Mouse (Mus musculus): Measurements from ENCODE around the gene Zcrb1.
A peak's percentile ranks its signal among the peaks of the same experiment; 100 is the strongest.
"Not testable (repeated sequence)": the region's sequence is repeated elsewhere in the genome, so short reads cannot be mapped to it uniquely, and the experiment has no call there.

Gene Zcrb1

DNA sequence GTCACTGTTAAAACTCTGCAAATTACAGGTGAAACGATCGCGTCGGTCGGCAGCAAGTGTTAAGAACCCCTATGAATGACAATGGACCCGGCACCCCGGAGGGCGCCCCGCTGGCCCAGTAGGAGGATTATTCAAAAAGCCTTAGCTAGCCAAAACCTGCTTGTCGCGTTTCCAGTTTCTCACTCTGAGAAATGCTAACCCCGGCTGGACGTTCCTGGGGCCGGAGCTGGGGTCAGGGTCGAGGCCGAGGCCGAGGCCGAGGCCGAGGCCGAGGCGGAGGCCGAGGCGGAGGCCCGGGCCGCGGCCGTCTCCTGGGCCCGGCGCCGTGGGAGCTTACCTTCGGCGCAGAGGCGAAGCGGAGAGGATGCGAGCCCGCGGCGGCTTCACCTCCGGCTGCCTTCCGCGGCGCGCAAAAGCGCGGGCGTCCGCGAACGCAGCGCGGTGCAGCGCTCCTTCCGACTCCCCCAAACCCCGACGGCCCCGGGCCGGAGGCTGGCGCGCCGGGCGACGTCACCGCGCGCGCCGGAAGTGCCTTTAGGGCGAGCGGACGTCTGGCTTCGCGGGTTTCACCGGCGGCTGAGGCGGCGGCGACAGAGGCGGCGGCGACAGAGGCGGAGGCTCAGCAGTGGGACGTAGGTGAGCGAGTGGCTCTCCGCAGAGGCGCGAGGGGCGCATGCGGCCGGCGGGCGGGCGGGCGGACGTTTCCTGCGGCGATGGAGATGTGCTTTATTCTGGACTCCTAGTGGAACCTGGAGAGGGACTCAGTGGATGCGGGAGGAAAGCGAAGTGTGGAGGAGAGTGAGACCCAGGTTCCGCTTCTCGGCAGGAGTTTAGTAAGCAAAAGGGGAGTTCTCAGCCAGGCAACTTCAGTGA lies at the start of gene Zcrb1, which contains the start of gene Pphln1:
Gene Zcrb1 (minus strand): TSS at position 509 of the 873 bp plus-strand sequence.
Gene Pphln1 (plus strand): TSS at position 525 of the 873 bp plus-strand sequence.
- DNase-seq (ENCODE audit: low read depth, low spot score): peak; percentile 95

DNA sequence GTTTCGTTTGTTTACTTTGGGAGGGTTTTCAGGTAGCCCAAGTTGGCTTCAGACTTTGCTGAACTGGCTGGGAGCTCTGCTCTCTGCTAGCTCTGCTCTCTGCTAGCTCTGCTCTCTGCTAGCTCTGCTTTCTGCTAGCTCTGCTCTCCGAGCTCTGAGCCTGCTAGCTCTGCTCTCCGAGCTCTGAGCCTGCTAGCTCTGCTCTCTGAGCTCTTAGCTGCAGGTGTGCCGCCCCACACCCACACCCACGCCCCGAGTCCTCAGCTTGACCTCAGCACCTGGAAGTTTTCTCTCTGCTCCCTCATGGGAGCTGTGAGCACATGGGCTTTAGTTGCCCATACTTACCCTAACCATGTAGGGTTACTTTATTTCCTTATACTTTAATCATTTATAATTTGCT lies 45.5 kb upstream of the Zcrb1 start:
- no peak for DNase-seq (ENCODE audit: low read depth, low spot score)

DNA sequence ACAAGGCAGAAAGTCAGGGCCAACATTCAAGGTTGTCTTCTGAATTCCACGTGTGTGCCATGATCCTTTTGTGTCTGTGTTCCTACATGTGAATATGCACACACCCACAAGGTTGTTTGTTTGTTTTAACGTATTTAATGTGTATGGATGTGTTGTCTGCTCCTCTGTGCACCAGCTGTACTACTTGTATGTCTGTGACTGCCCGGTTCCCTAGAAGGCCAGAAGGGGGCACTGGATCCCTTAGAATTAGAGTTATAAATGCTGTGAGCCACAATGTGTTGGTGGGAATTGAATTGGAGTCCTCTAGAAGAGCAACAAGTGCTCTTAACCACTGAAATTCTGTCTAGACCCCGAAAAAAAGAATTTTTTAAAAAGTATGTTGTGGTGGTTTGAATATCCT lies 44.1 kb upstream of the Zcrb1 start:
- DNase-seq (ENCODE audit: low read depth, low spot score): no peak

DNA sequence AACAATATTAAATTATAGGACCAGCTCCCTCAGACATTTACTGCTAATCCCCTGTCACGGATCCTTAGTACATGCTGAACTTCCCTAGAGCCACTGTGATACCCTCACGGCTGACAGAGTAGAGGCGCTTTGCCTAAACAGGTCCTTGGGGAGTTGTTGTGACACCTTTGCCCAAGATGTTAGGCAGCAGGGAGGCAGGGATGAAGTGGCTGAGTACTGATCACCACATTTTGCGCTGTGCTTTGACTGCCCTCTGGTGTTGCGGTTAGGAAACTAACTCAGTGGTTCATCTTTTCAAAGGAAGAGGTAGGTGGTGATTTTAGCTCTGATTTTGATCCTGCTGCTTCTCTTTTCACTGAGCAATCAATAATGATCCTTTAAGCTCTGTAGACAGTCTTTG lies 40.5 kb upstream of the Zcrb1 start:
- DNase-seq (ENCODE audit: low read depth, low spot score): peak; percentile 51

DNA sequence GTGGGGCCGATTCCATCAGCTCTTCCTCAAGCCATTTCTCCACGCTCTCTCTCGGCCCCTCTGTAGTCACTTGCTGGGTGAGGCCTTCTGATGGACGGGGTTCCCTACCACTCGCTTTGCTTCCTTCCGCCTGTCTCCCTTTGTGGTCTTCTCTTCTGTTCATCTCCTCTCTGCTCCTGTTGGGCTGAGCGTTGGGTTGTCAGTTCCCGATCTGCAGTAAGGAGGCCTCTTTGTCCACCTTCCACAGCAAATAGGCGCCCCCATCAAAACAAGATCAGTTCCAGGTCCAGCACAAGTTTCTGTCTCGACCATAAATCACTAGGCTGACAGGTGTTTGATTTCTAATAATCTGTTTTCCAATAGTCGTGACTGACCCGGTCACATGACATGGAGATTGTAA lies 37.9 kb upstream of the Zcrb1 start:
- no peak for DNase-seq (ENCODE audit: low read depth, low spot score)

DNA sequence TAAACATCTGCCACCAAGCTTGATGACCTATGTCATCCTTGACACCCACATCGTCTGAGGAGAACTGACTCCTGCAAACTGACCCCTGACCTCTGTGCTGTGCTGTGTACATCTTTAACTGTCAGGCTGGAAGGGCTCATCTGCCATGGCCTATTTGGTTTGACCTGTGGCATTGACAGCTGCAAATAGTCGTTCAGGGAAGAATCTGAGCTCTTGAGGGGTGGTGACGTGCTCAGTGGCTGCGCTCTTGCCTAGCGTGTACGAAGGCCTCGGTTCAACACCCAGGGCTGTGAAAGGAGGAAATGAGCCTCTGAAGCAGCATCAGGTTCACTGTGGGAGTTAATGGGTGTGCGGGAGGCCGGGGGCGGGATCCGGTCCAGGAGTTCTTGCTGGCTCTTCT lies 35.7 kb upstream of the Zcrb1 start:
- DNase-seq (ENCODE audit: low read depth, low spot score): no peak

DNA sequence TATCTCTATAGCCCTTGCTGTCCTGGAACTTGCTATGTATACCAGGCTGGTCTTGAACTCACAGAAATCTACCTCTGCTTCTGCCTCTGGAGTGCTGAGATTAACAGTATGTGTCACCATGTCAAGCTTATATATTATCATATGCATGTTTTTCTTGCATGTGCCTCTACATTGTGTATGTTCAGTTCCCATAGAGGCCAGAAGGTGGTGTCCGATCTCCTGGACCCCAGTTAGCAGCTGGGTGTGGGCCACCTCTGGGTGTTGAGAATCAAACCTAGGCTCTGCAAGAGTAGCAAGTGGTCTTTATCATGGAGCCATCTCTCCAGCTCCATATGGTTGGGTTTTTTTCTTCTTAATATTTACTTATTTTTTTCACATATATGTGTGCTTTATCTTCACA lies 24.4 kb upstream of the Zcrb1 start:
- no peak for DNase-seq (ENCODE audit: low read depth, low spot score)

DNA sequence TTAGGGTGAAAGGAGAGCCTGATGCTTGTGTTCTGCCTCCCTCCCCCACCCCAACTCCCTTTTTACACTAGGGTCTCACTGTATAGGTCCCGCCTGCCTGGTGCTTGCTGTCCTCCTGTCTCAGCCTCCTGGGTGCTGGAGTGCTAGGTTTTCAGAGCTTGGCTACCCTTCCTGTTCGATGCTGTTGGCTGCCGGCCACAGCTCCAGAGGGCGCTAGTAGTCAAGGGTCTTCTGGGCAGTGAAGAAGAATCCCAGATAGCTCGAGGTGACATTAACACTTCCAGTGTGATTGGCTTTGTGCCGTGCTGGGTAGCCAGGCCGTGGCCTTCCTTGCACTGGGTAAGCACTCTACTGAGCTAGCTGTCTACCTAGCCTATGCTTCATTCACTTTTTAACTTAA lies 22.5 kb upstream of the Zcrb1 start:
- no peak for DNase-seq (ENCODE audit: low read depth, low spot score)

DNA sequence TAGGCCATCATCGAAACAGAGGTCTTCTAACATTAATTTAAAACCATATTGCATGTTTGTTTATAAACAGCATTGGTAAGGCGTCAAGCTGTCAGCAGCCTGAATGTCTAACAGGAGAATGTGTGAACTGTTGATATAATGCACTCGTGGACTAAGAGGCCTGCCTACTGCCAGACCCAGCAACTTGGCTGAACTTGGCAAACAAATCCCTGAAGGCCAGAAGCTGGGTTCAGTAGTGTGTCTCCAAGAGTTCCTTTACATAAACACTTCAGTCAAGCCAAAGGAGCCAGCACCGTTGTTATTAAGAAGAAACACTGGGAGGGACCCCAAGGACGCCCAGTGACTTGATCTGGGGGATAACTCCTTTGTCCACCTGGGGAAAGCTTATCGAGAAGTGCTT lies 18.2 kb upstream of the Zcrb1 start:
- no peak for DNase-seq (ENCODE audit: low read depth, low spot score)

DNA sequence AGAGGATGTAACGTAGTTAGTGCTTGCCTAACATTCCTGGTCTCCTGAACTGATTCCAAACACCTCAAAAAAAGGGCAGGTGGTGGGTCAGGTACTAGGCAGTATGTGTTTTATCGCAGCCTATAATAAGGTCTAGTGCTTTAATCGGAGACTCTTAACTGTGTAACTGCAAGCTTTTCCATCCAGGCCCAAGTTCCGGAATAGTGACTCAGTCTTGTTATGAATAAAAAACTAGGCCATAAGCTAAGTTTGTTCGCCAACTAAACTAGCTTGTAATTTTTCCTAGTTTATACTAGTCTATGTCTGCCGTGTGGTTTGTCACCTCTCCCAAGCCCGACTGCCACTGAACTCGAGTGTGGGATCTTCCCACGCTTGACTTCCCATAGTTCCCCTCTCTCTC lies 16.3 kb upstream of the Zcrb1 start:
- DNase-seq (ENCODE audit: low read depth, low spot score): no peak

DNA sequence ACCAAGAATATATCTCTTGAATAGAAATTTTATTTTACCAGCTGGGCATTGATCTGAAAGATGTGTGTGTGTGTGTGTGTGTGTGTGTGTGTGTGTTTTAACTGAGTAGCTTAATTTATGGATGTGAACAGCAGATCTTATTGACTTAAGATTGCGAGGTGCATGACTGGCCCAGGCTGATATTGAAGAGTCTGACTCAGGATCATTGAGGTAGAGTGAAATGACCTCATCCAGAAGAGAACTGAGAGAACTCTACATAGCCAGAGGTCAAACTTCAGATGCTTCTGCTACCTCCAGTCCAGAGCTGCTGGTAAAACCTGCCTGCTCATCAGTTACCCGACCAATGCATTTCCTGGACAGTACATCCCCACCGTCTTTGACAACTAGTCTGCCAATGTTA lies 14.3 kb upstream of the Zcrb1 start:
- DNase-seq (ENCODE audit: low read depth, low spot score): no peak

DNA sequence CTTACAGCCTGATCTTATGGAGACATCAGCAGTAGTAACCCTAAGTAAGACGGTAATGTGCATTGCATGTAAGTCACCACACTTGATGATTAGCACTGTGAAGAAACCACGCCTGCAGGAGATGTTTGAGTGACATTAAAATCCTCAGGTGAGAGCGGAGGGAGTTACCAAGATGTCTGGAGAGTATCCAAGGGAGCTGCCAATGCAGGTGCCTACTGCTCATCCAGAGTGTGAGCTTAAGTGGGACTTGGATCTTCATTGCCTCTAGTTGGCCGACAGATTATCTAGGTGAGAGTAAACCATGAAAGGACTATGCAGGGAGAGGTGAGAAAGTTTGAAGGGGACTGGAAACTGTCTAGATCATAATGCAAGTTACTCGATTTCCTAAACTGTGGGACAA lies 8.4 kb upstream of the Zcrb1 start:
- DNase-seq (ENCODE audit: low read depth, low spot score): no peak

DNA sequence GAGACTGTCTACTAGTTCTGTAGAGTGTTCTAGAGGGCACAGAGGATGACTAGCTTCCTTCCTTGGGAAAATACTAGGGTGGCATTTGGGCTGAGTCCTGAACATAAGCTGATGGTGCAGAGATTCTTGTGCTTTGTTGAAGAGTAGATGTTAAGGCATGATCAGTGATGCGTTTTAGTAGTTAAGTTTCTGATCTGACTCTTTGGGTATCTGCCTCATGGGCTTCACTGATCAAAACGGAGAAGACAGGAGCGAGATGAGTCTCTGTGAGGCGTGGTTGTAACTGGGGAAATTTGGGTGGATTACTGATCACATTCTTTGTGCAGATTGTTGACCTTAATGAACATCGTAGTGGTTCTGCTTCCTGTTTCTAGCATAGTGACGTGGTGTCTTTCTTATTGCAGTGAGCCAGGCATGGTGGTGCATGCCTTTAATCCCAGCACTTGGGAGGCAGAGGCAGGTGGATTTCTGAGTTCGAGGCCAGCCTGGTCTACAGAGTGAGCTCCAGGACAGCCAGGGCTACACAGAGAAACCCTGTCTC lies 7.4 kb upstream of the Zcrb1 start:
- no peak for DNase-seq (ENCODE audit: low read depth, low spot score)

DNA sequence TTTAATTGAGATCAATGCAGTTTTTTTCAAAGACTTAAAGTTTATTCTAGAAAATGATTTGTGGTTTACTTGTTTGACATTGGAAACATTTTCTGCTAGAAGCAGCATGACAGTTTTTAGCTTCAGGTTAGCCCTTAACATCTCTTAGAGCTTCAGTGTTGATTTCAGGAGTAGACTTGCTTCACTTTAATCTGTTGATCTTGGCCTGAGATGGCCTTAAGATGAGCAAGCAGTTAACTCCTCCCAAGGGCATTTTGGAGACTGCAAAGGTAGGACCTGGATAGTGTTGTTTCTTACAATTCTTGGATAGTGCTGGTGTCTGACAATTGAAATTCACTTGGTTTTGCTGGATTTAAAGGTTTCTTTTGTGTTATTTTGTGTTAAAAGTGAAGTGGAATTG lies 6.7 kb upstream of the Zcrb1 start:
- no peak for DNase-seq (ENCODE audit: low read depth, low spot score)

DNA sequence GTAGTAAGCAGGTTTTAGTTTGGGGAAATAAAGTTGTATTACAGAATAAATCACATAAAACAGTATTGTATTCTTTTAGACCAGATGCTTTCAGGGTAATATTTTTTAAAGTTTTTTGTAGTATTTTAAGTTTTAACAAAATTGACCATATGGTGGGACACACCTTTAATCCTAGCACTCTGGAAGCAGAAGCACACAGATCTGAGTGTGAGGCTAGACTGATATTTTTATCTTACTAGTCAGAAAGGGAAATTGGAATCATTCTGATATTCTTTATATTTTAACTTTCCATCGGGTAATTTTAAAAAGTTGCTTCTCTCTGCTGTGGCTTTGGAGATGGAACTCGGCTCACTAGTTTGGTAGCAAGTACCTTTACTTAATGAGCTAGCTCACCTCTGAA lies 4.6 kb upstream of the Zcrb1 start:
- no peak for DNase-seq (ENCODE audit: low read depth, low spot score)

DNA sequence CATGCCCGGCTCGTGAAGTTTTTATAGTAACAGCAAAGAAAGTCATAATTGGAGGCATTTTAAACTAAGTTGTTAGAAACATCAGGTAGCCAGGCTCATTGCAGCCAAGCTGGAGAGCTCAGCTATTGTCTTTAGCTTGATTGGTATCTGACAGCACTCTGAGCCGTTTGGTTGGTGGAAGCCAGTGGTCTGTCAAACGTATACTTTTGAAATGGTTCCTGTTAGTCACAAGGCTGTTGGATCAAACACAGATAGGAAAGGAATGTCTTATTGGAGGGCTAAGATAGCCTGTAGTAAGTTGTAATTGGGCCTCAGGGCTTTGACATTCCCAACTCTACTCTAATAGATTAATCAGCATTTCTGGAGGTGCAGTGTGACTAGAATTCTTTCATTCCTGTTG lies 3.3 kb upstream of the Zcrb1 start:
- DNase-seq (ENCODE audit: low read depth, low spot score): no peak

DNA sequence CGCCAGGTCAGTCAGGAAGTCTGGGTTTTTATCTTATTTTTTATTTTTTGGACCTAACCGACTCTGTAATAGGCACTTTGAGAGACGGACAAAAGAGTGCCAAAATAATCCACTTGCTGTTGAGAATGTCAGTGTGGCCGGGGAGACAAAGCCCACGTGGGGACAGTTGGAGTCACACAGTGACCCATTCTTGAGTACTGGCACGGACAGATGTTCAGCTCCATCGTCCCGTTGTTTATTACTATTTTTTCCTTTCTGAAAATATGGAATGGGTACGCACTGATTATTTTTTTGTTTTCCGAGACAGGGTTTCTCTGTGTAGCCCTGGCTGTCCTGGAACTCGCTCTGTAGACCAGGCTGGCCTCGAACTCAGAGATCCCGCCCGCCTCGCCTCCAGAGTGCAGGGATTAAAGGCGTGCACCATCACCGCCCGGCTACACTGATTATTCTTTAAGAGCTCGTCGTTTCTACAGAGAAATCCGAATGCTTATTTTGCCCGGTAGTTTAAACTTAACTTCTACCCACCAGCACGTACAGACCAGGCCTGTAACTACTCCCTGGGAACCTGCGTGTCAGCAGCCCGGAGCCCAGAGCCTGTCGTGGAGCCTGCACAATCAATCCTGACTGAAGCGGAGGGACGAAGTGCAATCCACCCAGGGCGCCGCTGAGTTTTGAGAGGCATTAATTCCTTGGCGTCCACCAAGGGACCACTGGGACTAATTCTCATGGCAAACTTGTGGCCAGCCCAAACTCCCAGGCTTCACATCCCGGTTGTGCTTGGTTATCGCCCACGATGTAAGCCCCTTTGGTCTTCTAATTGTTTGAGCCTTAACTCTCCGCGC lies 786 bp upstream of the Zcrb1 start:
- DNase-seq (ENCODE audit: low read depth, low spot score): peak; percentile 12

DNA sequence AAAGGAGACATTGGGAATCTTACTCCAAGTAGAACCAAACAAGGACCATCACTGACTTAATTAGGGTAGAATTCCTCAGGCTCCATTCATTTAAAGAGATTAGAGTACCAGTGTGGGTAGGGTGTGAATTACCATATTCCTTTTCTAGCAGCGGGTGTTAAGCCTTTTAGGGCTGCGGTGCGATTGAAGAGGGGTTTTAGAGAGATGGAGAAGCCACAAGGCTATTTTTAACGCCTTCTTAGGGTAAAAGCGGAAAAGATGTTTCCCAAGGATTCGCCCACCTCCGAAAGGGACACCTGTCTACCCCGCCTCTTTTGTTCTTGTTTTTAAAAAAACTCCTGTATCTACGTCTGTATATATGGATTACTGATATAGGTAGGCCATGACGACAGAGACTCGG lies 865 bp downstream of the Zcrb1 start:
- no peak for DNase-seq (ENCODE audit: low read depth, low spot score)

DNA sequence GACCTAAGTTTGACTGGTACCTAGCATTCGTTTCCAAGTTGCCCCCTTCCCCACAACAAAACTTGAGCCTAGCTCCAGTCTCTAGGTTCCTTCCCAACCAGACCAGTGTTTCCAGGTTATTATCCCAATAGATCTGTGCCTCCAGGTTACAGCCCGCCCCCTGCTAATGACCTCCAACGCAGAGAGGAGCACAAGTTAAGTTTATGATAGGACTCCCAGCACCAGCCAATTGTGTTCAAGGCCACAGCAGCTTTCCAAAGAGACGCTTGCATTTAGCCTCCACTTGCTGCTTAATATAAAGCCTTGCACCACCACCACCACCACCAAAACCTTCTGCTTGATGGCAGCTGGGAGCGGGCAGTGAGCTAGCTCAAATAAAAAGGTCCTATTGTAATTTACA lies 16.8 kb downstream of the Zcrb1 start:
- no peak for DNase-seq (ENCODE audit: low read depth, low spot score)

DNA sequence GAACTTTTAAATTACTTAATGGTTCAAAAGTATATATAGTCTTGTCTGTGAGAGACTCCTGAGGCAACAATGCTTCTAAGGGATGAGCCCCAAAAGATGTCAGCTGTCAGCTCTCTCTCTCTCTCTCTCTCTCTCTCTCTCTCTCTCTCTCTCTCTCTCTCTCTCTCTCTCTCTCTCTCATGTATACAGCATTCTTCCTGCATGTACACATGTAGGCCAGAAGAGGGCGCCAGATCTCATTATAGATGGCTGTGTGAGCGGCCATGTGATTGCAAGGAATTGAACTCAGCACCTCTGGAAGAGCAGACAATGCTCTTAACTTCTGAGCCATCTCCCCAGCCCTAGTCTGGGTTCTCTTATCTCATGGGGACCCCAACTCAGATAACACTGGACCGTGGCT lies 19.0 kb downstream of the Zcrb1 start:
- peak; percentile 50 for DNase-seq (ENCODE audit: low read depth, low spot score)

DNA sequence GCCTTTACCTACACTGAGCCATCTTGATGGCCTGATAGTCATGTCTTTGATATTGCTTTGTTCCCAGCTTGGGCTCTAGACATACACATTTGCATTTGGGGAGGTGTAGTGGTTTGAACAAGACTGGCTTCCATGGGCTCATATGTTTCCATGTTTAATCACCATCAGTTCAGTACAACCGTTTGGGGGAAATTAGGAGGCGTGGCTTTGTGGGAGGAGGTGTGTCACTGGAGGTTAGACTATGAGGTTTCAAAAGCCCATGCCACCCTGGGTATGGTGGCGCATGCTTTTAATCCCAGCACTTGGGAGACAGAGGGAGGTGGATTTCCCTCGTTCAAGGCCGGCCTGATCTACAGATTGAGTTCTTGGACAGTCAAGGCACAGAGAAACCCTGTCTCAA lies 22.4 kb downstream of the Zcrb1 start:
- DNase-seq (ENCODE audit: low read depth, low spot score): no peak

DNA sequence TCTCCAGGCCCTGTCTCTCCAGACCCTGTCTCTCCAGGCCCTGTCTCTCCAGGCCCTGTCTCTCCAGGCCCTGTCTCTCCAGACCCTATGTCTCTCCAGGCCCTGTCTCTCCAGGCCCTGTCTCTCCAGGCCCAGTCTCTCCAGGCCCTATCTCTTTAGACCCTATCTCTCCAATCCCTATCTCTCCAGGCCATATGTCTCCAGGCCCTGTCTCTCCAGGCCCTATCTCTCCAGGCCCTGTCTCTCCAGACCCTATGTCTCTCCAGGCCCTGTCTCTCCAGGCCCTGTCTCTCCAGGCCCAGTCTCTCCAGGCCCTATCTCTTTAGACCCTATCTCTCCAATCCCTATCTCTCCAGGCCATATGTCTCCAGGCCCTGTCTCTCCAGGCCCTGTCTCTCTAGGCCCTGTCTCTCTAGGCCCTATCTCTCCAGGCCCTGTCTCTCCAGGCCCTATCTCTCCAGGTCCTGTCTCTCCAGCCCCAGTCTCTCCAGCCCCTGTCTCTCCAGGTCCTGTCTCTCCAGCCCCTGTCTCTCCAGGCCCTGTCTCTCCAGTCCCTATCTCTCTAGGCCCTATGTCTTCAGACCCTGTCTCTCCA lies 25.5 kb downstream of the Zcrb1 start:
- DNase-seq (ENCODE audit: low read depth, low spot score): not testable (repeated sequence)

All from CD4-positive helper T cell, adult 2 months (primary cell).